Mouse (Mus musculus) lung, adult 2 months (tissue): ENCODE measurements around the gene Dhrs3. TPM values are rescaled to one million over a fixed set of nuclear protein-coding genes. Genes with fewer than 3 reads are reported as not detected.

ENCODE experiments used
- DNase-seq: peaks from one replicate; pipeline ENCODE4 v3.0.0; 2022
- H3K4me1 ChIP-seq: fragments of 200-500 bp; 2 replicates; pipeline ENCODE4 v1.6.1; 2011; ENCODE audit warnings: low read length; ENCODE audit not compliant: control insufficient read depth, insufficient read depth
- H3K4me3 ChIP-seq: fragments of 200-500 bp; replicated peaks from 2 replicates; pipeline ENCODE3; 2011; ENCODE audit warnings: low read depth, mild to moderate bottlenecking, control low read depth, low read length; ENCODE audit errors: extremely low read depth
- CTCF ChIP-seq: fragments of 200-500 bp; IDR thresholded peaks from 2 replicates; pipeline ENCODE4 v1.5.1; 2011; ENCODE audit warnings: mild to moderate bottlenecking, low read length, control low read depth; ENCODE audit not compliant: insufficient read depth
- POLR2A ChIP-seq: fragments of 200-500 bp; IDR thresholded peaks from 2 replicates; pipeline ENCODE4 v1.6.1; 2011; ENCODE audit warnings: low read depth, mild to moderate bottlenecking, control low read depth, low read length, borderline replicate concordance; ENCODE audit errors: extremely low read depth
- WGBS: fragments of 180-500 bp; shearing (Covaris S2); methylation state at CpG from one replicate; pipeline ENCODE4 v1.1.7; 2018; 5-methylcytosine and 5-hydroxymethylcytosine counted together
- polyA plus RNA-seq: library from polyadenylated mRNA; depleted of rRNA; stranded (reverse); fragments of >200 nt; gene quantifications from 2 replicates; pipeline ENCODE4 v1.2.3, GENCODE M21; 2012

Dhrs3 gene
- polyA plus RNA-seq, 1 experiment = 150 TPM

DNA sequence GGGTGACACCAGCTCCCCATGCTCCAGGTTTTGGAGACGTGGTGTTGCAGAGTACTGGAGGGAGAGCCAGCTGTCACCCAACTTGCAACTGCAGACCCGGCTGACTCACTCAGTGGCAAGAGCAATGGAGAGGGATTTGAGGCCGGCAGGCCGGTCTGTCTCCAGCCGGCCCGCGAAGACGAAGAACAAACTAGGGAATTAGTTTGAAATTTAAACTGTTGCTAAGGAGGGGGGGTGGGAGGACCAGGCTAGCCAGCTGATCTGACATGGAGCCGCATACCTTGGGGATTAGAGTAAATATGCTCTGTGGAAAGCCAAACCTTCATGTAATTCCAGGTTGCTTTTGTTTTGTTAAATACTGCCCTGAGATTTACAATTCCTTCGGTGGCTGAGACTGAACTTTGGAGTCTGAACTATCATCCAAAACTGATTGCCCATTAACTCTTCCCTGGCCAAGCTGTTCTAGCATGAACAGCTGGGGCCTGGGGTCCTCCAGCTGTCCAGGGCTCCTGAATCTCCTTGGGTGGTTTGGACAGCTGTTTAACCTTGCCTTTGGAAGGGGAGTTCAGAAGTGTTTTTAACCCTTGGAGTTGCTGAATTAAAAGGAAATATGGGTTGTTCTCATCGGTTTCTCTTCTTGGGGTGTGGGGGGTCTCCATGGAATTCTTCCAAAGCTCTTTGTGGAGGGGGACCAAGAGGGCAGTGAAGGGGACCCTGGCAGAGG is 2.0 kb downstream of the Dhrs3 start:
- WGBS = 3% methylated on average over 11 of the region's 11 CpGs
- peak overlapping the region; percentile 89 for H3K4me3 ChIP-seq
- peak; percentile 66 for DNase-seq
- peaks cover 36% of the 10 kb centered on the region for H3K4me1 ChIP-seq
- TF ChIP-seq POLR2A (peak; percentile 29; the same call in 1 of the 2 replicates), CTCF (no peak)

DNA sequence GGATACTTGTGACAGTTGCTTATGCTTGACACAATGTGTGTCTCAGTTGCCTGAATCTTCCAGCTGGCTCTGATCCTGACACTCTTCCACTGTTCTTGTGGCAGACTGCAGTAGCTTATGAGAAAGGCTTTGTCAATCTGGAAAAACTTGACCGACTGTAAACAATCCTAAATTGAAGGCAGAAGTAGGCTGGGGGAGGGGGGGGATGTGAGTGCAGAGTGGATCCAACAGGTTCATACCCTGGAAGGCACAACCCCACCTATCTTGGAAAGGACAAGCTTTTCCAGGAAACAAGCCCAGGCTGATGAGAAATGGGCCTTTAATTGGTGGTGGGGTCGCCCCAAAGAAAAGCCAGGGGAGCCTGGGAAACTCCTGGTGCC is 2.6 kb downstream of the Dhrs3 start:
- peak overlapping the region; percentile 44 for H3K4me3 ChIP-seq
- peaks cover 38% of the 10 kb centered on the region for H3K4me1 ChIP-seq
- WGBS = 12% methylated on average over 2 of the region's 2 CpGs
- DNase-seq = no peak
- TF ChIP-seq POLR2A (no peak), CTCF (no peak)

GRCm38 (mm10) chr4:144896321-144896720 is 3.7 kb downstream of the Dhrs3 start:
- H3K4me3 ChIP-seq = no peak overlapping the region
- TF ChIP-seq CTCF (peak; percentile 56), POLR2A (no peak)
- 18% methylated on average over 3 of the region's 3 CpGs for WGBS
- peak; percentile 68 for DNase-seq
- H3K4me1 ChIP-seq = peaks cover 39% of the 10 kb centered on the region

- DNase-seq = no peak
- no peak overlapping the region for H3K4me3 ChIP-seq
- no peak for TF ChIP-seq CTCF
- no peak for TF ChIP-seq POLR2A
- H3K4me1 ChIP-seq = peaks cover 53% of the 10 kb centered on the region
- 25% methylated on average over 6 of the region's 6 CpGs for WGBS
These were observed 5.5 kb downstream of the Dhrs3 start for GRCm38 (mm10) chr4:144898036-144898649.

- Histone ChIP-seq H3K4me1 (peaks cover 59% of the 10 kb centered on the region), H3K4me3 (no peak overlapping the region)
- no peak for DNase-seq
- 76% methylated on average over 2 of the region's 2 CpGs for WGBS
- no peak for TF ChIP-seq POLR2A
These were observed 6.1 kb downstream of the Dhrs3 start for GRCm38 (mm10) chr4:144898737-144899136.

GRCm38 (mm10) chr4:144901561-144902111 is 9.0 kb downstream of the Dhrs3 start:
- TF ChIP-seq CTCF = no peak
- TF ChIP-seq POLR2A = no peak
- peaks cover 67% of the 10 kb centered on the region for H3K4me1 ChIP-seq
- no peak for DNase-seq
- WGBS = 59% methylated on average over 5 of the region's 5 CpGs
- H3K4me3 ChIP-seq = no peak overlapping the region

DNA sequence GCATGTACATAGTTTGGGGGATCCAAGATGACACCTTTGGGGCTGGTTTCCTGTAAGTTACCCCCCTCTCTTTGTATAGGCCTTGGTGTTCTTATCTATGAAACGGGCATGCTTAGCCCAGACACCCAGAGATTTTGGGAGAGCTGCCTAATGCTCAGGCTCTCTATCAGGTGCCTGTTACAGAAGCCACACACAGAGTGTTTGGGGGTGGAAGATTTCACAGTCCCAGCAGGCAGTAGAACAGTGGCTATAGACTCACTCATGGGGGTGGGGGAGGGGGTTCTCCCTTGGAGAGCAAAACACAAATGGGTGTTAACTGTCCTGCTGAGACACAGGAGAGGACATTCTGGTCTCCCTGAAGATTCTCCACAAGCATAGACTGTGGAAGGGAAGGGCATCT is 10.5 kb downstream of the Dhrs3 start:
- 70% methylated on average over 1 of the region's 1 CpGs for WGBS
- no peak for DNase-seq
- H3K4me3 ChIP-seq = no peak overlapping the region
- TF ChIP-seq POLR2A (no peak), CTCF (no peak)
- peaks cover 70% of the 10 kb centered on the region for H3K4me1 ChIP-seq

- WGBS = 12% methylated on average over 3 of the region's 3 CpGs
- DNase-seq = no peak
- Histone ChIP-seq H3K4me1 (peaks cover 72% of the 10 kb centered on the region), H3K4me3 (no peak overlapping the region)
- TF ChIP-seq CTCF (no peak), POLR2A (no peak)
These were observed 11.3 kb downstream of the Dhrs3 start for GRCm38 (mm10) chr4:144903932-144904331.

- peaks cover 72% of the 10 kb centered on the region for H3K4me1 ChIP-seq
- H3K4me3 ChIP-seq = no peak overlapping the region
- 52% methylated on average over 5 of the region's 5 CpGs for WGBS
- no peak for TF ChIP-seq CTCF
- no peak for TF ChIP-seq POLR2A
- no peak for DNase-seq
These were observed 12.5 kb downstream of the Dhrs3 start for GRCm38 (mm10) chr4:144905128-144905527.
